Mouse (Mus musculus): ENCODE data around the gene Pax7. TPM values are rescaled to one million over a fixed set of nuclear protein-coding genes. Genes with fewer than 3 reads are reported as not detected.

Pax7 gene
- not detected in 2 replicates for total RNA-seq (2021)
- long read RNA-seq, experiment 1: 0 reads
- long read RNA-seq, experiment 2: 0 reads

- peak; percentile 18 for DNase-seq
Measured at GRCm38 (mm10) chr4:139833036-139833634, at the start of gene Pax7. Pax7 (minus strand) TSS chr4:139833528.

- DNase-seq: no peak
Measured at GRCm38 (mm10) chr4:139881796-139882195, 48.5 kb upstream of the Pax7 start.

- DNase-seq: no peak
Measured at GRCm38 (mm10) chr4:139879324-139879723, 46.0 kb upstream of the Pax7 start.

- peak; percentile 23 for DNase-seq
Measured at GRCm38 (mm10) chr4:139878443-139878842, 45.1 kb upstream of the Pax7 start.

GRCm38 (mm10) chr4:139877269-139877668 is 43.9 kb upstream of the Pax7 start:
- peak; percentile 84 for DNase-seq

GRCm38 (mm10) chr4:139872595-139872994 is 39.3 kb upstream of the Pax7 start:
- DNase-seq: peak; percentile 49

GRCm38 (mm10) chr4:139871699-139872098 is 38.4 kb upstream of the Pax7 start:
- DNase-seq: peak; percentile 36

GRCm38 (mm10) chr4:139863218-139863617 is 29.9 kb upstream of the Pax7 start:
- no peak for DNase-seq

GRCm38 (mm10) chr4:139858635-139859176 is 25.4 kb upstream of the Pax7 start:
- peak; percentile 93 for DNase-seq

- no peak for DNase-seq
Measured at GRCm38 (mm10) chr4:139852219-139853035, 19.1 kb upstream of the Pax7 start.

GRCm38 (mm10) chr4:139851387-139851786 is 18.1 kb upstream of the Pax7 start:
- no peak for DNase-seq

- DNase-seq: no peak
Measured at GRCm38 (mm10) chr4:139850547-139851170, 17.3 kb upstream of the Pax7 start.

GRCm38 (mm10) chr4:139843456-139843855 is 10.1 kb upstream of the Pax7 start:
- DNase-seq: no peak

GRCm38 (mm10) chr4:139842919-139843318 is 9.6 kb upstream of the Pax7 start:
- DNase-seq: no peak

- DNase-seq: no peak
Measured at GRCm38 (mm10) chr4:139840939-139841500, 7.7 kb upstream of the Pax7 start.

- no peak for DNase-seq
Measured at GRCm38 (mm10) chr4:139840442-139840841, 7.1 kb upstream of the Pax7 start.

GRCm38 (mm10) chr4:139836681-139837080 is 3.4 kb upstream of the Pax7 start:
- DNase-seq: no peak

- DNase-seq: no peak
Measured at GRCm38 (mm10) chr4:139836196-139836595, 2.9 kb upstream of the Pax7 start.

- DNase-seq: no peak
Measured at GRCm38 (mm10) chr4:139833817-139834401, 581 bp upstream of the Pax7 start.

- no peak for DNase-seq
Measured at GRCm38 (mm10) chr4:139832281-139833035, 870 bp downstream of the Pax7 start.

- no peak for DNase-seq
Measured at GRCm38 (mm10) chr4:139831501-139832230, 1.7 kb downstream of the Pax7 start.

All from adrenal gland, postnatal 14 days (tissue).